Mouse (Mus musculus): Measurements from ENCODE around the gene Twsg1.

DNA sequence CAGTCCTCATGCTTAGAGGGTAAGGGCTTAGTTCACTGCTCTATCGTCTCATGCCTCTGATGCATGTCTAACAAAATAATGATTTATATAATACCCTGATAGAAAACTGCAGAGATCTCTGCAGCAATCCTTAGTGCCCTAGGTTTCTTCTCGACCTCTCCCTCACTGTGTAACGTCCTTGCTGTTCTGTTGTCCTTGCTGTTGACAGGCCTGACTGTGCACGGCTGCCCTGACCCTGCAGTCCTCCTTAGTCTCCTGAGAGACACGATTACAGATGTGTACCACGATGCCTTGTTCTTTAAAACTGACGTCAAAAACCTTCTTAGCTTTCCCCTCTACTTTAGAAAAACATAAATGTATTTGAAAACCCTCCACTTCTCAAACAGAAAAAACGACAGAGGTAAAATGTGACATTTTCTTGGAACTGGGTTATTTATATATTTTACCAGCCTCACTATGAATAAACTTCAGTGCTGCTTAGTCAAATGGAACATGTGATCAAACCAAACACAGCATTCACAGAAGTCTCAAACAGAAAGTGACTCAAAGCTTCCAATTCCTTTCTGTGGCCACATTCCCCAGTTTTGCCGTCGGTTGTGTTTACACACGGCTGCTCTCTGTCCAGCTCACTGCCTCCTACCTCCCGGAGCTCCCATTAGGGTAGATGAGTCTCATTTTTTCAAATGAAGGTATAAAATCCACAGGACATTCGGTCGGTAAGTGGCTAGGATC, 11.4 kb downstream of the Twsg1 start:
- TF ChIP-seq CTCF (IDR thresholded peaks at IDR 0.05; ENCODE audit: control insufficient read depth, insufficient read depth, low read length): no peak
- TF ChIP-seq POLR2A (IDR thresholded peaks at IDR 0.05; ENCODE audit: borderline replicate concordance, control insufficient read depth, low read depth, low read length): no peak
